Mouse (Mus musculus): ENCODE data around the gene Meiob.
A peak's percentile ranks its signal among the peaks of the same experiment; 100 is the strongest.

The Meiob gene

DNA sequence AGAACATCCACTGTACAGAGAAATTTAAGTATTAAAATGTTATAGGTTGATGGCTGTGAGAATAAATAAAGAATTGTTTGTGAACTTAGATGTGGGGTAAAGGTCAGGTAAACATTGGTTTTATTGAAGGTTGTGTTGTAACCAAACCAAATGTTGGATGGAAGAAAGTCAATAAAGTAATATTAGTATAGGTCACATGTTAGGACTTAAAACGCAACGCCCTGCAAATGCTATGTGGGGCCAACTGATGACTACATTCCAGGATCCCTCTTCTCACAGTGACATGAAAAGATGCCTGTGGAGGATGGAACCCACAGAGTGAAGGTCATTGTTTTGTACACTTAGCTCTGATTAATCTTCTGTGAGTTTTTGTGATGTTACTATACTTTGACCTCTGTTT lies 15.4 kb downstream of the Meiob start:
- DNase-seq (ENCODE audit: extremely low read depth, low read depth), result no peak

DNA sequence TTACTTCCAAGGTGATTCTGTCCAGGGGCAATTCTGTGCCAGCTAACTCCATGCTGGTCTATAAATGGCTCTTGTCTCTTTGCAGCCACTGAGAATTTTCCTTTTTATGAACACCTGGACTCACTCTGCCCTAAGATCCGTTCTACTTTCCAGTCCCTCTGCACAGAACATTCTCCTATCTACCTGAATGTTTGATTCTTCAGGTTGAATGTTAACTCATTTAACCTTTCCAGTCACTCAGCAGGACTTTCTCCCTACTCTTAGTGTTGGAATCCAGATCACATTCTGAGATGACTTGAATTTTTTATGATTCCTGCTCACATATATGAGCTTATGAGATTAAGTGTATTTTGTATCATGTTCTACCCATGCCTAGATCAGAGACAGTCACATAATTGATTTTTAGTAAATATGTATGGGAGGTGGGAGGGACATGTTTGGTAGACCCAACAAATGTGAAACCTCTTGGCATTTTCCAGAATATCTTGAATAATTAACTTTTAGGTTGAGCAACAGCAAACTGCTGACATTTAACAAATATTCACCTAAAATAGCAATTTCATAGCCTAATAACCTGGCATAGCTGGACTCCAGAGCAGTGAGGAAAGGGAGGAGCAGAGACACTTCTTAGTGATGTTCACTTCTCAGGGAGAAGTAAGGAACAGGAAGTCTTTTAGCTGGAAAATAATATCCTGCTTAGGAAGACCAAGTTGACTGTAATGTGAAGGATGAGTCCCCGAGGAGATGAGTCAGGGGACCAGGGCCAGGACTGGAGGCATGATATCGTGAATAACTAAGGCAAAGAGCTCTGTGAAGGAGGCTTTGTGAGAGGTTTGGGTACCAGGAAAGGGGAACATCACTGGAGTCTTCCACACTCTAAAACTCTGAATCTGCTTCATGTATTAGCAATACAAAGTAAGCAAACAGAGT lies 17.5 kb downstream of the Meiob start:
- DNase-seq (ENCODE audit: extremely low read depth, low read depth), result no peak

DNA sequence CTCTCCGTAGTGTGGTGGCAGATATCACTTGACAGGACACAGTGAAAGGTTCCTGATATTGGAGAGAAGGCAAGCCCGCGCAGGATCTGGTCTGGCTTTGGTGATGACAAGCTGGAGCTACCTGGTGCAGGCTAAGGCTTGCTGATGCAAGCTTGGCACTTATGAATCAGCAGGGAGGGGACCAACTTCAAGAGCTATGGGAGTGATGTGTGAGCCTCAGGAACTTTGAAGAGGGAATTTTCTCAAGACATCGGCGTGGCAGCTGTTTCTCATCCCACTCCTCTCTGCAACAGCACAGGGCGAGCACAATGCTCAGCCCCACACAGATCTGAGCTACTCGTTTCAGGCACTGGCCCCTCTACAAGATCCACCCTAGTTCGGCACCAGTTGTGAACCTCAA lies 35.8 kb downstream of the Meiob start, which contains the start of gene Hagh:
Hagh (plus strand) TSS at position 302 of the 400 bp plus-strand sequence.
- DNase-seq (ENCODE audit: extremely low read depth, low read depth), result no peak

DNA sequence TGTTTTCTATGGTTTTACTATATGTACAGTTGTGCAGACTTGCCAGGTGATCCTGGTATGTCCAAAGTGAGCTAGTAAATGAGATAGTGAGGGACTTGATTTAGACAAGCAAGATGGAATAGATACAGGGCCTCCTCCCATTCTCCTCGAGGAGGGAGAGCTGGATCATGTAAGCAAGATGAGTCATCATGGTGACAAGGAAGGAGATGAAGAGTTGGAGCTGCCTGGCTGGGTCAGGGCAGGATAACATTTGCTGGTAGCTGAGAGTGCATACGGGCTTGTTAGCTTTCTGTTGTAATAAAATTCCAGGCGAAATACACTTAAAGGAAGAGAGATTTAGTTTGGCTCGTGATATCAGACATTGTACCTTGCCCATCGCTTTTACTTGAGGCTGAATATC lies 36.3 kb downstream of the Meiob start:
- no peak for DNase-seq (ENCODE audit: extremely low read depth, low read depth)

DNA sequence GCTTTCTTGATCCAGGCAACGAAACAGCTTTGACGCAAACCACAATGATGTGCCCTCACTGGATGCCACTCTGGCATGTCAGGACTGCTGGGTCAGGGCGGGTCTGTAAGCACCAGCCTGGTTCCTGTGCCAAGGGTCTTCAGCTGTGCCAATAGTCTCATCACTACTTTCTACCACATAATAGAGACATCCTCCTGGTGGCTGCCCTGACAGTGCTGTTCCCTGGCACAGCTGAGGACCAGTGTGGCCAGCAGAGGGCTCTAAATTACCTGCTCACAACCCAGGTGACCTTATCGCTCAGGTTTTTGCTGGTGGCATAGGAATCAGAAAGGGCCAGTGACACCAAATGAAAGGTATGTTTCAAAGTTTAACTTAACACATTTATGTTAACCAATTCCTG lies 37.0 kb downstream of the Meiob start:
- DNase-seq (ENCODE audit: extremely low read depth, low read depth), result no peak

DNA sequence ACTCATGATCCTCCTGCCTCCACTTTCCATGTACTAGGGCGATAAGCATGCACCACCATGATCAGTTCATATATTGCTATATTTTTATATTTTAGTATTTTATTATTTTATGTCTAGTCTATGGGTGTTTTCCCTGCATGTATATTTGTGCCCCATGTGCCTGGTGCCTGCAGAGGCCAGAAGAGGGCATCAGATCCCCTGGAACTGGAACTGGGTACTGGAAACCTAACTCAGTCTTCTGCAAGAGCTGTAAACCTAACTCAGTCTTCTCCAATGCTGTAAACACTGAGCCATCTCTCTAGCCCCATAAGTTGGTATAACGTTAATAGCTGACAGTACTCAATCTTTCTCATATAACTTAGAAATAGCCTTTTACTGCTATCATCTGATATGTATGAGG lies 38.5 kb downstream of the Meiob start:
- DNase-seq (ENCODE audit: extremely low read depth, low read depth), result no peak

DNA sequence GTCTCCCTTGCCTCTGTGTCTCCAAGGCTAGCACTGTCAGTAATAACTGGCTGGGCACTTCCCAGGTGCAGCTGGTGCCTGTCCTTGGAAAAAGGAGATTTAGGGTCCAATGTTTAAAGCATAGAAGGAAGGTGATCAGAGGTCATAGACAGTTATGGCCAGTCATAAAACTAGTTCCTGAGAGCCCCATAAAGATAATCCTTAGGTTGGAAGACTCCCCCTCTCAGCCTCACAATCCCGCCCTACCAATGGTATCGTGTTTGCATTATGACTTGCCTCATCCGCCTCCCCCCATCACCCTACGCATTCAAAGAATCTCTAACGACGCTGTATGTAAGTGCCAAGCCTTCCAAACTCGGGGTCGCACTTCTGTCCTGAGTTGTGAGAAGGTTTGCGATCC lies 40.4 kb downstream of the Meiob start:
- DNase-seq (ENCODE audit: extremely low read depth, low read depth), result no peak

DNA sequence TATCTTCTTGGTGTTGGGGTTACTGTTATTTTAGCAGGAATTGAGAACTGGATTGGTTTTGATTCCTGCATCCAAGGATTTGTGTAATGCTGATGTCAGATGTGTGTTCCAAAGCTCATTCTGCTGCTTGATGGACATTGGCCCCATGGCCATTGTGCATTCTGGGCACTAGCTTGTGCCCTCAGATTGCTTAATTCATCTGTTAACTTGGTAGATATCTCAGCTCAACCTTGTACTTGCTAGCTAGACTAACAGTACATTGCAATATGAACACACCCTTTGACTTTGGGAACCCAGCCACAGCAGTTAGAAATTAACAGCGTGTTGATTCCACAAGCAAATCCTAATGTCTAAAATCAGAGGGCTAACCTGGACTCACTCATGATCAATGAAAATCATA lies 43.3 kb downstream of the Meiob start:
- DNase-seq (ENCODE audit: extremely low read depth, low read depth), result no peak

DNA sequence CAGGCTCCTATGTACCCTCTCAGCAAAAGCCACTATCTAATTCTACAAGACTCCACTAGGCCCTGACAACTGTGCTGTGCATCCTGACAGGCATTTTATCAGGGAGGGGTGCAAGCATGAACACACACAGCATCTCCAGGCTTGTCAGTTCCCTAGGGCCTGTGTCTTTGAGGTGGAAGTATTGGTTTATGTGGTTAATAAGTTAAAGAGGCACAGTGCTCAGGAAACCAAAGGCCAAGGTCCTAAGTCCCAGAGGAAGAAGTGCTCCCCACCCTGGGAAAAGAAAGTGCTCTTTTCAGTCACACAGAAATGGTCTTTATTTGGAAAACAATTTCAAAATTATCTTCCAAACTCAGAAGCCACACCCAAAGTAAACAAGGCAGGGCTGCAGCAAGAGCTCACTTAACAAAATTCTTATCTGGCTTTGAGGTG lies 44.5 kb downstream of the Meiob start:
- DNase-seq (ENCODE audit: extremely low read depth, low read depth), result peak; percentile 36

DNA sequence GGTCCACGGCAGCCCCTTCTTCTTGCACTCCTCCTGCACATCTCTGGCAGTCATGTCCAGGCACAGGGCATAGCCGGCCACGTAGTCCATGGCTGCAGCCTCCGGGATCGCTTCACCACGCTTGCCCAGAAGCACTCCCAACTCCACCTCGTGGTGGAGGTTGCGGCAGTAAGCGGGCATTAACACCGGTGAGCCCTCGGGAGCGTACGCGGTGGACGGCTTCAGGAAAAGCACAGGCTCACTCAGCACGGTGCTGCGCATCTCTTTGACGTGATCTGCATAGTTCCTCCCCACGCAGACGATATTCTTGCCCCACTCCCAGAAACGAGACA lies 45.6 kb downstream of the Meiob start:
- DNase-seq (ENCODE audit: extremely low read depth, low read depth), result no peak

DNA sequence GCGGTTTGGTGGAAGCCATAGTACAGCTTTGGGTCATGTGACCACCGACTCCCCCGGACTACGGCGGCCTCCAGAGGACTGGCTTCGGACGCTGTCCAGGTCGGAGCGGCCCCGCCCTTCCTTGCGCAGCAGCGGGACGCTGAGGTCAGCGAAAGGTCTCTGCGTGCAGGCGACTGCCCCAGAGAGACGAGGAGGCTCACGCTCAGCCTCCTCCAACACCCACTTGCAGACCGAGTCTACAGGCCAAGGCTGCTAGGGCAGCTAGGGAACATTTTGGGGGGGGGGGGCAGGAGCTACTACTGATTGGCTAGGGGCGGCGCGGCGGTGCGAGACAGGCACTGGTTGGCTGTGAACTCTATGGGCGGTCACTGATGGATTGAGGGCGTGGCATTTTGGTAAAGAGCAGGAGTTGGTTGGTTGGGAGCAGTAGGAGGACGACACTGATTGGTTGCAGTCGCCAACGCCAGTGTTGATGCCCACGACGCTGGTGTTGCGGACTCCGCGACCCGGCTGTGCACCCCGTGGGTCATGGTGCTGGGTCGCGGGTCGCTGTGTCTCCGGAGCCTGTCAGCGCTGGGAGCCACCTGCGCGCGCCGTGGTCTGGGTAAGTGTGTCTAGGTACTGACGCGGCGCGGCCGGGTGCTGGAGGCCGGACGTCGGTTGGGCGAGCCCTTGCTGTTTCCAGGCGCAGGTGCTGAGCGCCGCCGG lies 46.1 kb downstream of the Meiob start, which contains the start of gene Fahd1:
Fahd1 (minus strand) TSS at position 300 of the 708 bp plus-strand sequence.
- DNase-seq (ENCODE audit: extremely low read depth, low read depth), result peak; percentile 97

DNA sequence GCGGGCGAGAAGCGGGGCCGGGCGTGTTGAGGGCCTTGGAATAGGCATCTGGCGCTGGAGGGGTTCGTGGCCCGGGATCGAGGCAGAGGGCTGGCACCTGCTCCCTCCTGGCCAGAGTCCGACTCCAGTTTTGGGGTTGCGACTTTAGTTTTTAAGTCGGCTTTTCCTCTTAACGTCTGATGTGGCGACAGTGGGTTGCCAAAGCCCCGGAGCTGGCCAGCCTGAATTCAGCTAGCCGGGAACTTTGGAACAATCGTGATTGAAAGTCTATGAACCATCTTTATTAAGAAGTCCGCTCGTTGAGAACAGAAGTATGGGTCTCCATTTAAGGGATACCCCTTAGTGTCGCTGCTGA lies 46.7 kb downstream of the Meiob start:
- no peak for DNase-seq (ENCODE audit: extremely low read depth, low read depth)

DNA sequence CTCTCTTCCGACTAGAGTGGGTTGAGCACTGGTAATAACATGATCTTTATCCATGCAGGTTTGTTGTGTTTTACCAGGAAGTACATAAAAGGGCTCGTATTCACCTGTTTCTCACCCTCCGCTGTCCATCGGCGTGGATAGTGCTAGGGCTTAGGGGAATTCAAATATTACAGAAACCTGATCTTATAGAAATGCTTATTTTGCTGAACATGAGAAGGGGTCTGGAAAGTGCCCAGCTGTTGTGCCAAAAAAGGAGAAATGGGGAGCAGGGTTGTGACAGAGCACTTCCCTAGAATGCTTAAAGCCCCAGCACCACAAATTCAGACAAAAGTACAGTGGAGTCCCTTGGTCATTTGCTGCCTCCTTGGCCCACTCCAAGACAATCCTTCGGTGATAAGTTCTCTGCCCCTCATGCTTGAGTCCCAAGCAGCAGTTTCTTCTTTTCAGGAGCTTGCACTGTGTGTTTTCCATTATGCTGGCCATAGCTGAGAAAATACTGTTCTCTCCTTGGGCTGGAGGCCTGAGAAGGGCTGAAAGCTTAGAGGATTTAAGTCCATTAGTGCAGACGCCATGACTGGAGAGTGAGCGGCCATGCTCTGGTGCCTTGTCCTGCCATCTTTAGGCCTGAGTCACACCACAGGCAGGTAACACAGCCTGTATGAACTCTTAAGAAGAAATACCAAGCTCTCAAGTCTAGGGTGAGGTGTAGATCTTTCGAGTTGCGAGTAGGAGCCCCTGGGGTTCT lies 47.5 kb downstream of the Meiob start:
- DNase-seq (ENCODE audit: extremely low read depth, low read depth), result peak; percentile 12

DNA sequence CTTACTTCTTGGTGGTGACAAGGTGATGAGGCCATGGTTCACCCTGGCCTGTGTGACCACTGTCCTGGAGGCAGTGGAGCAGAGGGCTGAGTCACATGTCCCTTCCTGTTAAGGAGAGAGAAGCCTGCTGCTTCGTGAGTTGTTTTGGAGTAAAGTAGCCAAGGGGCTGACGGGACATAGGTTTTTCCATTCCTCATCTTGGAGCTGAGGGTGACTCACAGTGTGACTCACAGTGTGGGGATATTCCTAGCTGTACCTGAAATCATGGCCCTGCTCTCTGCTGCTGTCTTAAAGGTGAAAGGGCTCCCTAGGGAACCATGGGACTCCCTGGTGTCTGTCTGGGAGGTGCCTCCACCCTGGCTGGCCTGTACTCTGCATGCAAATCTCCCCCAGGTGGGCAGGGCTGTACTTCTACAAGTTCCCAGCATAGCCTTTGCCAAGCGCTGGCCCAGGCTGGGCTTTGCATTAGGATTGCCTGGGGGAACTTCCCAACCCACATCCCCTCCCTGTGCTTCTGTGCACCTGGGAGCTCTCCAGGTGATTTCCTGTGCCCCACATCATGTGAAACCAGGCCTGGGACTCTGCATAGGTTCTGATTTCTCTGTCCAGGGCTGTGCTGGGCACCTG lies 51.9 kb downstream of the Meiob start:
- no peak for DNase-seq (ENCODE audit: extremely low read depth, low read depth)

DNA sequence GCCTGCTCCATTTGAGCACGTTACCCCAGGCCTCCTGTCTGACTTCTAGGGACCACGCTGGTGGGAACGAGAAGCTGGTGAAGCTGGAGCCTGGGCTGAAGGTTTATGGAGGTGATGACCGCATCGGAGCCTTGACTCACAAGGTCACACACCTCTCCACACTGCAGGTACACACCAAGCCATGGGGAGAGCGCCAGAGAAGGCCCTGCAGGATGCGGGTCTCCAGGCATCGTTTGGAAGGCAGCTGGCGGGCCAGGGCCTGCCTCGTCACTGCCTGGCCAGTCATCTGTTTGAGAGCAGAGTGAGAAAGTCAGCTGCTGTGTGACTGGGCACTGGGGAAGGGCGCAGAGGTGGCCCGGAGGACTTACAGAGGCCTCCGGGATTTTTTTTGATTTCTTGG lies 52.5 kb downstream of the Meiob start:
- no peak for DNase-seq (ENCODE audit: extremely low read depth, low read depth)

DNA sequence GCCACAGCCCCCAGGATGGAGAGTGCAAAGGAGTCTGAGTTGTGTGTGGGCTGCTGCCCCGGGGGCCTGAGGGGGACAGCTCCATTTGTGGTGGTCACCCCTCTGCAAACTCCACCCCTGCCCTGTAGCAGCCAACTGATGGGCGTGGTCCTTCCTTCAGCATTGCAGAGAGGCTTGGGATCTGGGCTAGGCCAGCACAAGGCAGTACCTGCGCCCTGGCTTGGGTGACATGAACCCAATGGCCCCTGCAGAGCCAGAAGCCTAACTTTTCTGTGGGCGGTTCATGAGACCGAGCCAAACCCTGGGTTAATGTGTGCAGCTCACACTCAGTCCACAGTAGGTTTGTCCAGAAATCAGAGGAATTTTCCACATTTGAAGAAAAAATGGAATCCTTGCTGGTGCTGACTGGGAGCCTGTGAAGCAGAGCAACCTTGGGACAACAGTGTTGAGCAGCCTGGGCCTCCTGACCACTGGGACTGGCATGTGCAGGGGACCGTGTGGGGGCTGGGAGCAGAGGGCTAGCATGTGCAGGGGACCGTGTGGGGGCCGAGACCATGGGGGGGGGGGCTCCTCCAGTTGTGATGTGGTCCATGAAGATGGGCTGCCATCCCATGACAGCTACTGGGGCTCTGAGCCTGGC lies 53.9 kb downstream of the Meiob start:
- no peak for DNase-seq (ENCODE audit: extremely low read depth, low read depth)

DNA sequence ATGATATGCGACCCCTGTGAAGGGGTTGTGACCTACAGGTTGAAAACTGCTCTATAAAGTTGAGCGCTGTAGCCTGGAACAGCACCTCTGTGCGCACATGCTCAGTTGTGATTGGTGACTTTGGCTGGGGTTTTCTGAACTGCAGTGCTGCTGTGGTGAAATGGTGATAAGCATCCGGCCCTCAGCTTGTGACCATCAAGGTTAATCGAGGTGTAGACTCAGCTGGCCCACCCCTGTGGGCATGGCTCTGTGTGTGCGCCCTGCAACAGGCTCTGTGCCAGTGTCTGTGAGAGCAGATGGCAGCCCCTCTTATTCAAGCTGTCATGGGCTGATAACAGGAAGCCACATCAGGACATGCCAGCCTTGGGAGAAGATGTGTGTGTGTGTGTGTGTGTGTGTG lies 54.9 kb downstream of the Meiob start:
- peak; percentile 68 for DNase-seq (ENCODE audit: extremely low read depth, low read depth)

DNA sequence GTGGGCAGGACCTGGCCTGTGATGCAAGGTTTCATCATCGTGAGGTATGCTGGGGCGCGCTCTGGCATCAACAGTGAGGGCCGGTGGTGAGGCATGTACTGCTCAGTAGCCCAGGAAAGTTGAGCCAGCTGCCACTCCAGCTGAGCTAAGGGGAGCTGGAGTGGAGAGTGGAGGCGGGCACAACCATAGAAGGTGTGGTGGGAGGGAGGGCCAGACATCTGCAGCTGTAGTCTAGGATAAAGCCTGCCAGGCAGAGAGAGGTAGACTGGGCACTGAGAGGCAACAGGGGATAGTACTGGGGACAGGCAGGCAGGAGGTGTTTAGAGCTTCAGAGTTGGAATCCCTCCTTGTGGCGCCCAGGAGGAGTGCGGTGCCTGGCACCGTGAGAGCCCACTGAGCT lies 56.0 kb downstream of the Meiob start:
- DNase-seq (ENCODE audit: extremely low read depth, low read depth), result no peak

DNA sequence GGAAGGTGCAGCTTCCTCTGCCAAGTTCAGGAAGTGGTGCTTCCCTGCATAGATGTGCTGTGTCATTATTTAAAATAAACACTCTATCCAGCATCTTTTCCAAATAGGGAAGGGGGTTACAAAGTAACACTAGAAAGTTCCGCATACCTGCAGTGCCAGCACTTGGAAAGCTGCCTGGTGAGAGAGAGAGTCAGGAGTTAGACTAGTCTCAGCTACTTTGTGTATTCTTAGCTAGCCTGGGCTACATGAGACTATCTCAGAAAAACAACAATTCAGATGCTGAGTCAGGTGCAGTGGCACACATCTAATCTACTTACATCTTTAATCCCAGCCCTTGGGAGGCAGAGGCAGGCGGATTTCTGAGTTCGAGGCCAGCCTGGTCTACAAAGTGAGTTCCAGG lies 57.7 kb downstream of the Meiob start:
- DNase-seq (ENCODE audit: extremely low read depth, low read depth), result no peak

DNA sequence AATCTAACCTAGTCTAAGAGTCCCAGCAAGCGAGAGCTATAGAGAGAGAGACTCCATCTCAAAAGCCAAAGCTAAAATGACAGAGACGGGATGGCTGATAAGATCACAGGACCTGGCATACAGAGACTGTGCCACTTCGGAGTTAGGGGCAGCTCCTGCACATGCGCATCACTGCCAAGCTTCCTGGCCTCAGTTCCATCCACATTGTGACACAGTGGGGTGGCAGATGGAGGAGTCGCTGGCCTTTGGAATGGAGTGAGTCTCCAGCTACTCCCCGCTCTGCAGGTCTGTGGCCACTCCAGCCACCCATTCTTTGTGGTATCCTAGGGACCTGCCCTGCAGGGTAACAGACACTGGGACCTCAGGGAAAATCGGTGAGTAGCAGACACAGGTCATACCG lies 61.7 kb downstream of the Meiob start, which contains the start of gene Igfals:
Igfals (plus strand) TSS at position 222 of the 400 bp plus-strand sequence.
- no peak for DNase-seq (ENCODE audit: extremely low read depth, low read depth)

DNA sequence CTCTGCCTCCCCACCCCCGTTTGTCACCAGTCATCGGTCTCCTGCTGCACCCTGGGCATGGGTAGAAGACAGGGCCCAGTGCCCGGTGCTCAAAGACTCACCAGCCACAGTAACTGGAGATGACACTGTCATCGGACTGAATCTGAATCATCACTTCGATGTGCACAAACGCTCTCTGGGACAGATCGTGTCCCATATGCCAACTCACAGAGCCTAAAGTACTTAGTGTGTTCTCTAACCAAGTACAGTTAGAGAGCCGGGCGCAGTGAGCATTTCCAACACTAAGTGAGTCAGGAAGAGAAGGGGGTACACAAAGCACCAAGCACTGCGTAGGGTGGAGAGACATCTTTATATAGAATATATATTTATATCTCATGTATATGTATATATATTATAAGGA lies 63.8 kb downstream of the Meiob start:
- no peak for DNase-seq (ENCODE audit: extremely low read depth, low read depth)

All from MEL-GATA-1-ER (cell line).